Mouse (Mus musculus) bone marrow, adult 2 months (tissue): ENCODE results near the gene Hdac5. TPM values are rescaled to one million over a fixed set of nuclear protein-coding genes. Genes with fewer than 3 reads are reported as not detected.

Experiments
- H3K27ac ChIP-seq: fragments of 200-500 bp; 2 replicates; pipeline ENCODE4 v1.5.1; 2012; ENCODE audit warnings: low read depth, mild to moderate bottlenecking, control low read depth, inconsistent platforms, low read length; ENCODE audit not compliant: control insufficient read depth, poor library complexity, insufficient read depth
- H3K4me1 ChIP-seq: fragments of 200-500 bp; 2 replicates; pipeline ENCODE4 v1.6.1; 2011; ENCODE audit warnings: low read length; ENCODE audit not compliant: control insufficient read depth, insufficient read depth
- H3K4me3 ChIP-seq: fragments of 200-500 bp; replicated peaks from 2 replicates; pipeline ENCODE3; 2011; ENCODE audit warnings: mild to moderate bottlenecking, low read depth, low read length, control low read depth; ENCODE audit not compliant: control insufficient read depth
- CTCF ChIP-seq: fragments of 200-500 bp; IDR thresholded peaks from 2 replicates; pipeline ENCODE4 v1.5.1; 2011; ENCODE audit warnings: low read length, control low read depth; ENCODE audit not compliant: control insufficient read depth, insufficient read depth
- POLR2A ChIP-seq: fragments of 200-500 bp; IDR thresholded peaks from 2 replicates; pipeline ENCODE4 v1.6.1; 2011; ENCODE audit warnings: low read depth, mild to moderate bottlenecking, control low read depth, low read length, borderline replicate concordance; ENCODE audit not compliant: control insufficient read depth
- WGBS: fragments of 180-500 bp; shearing (Covaris S2); methylation state at CpG from one replicate; pipeline ENCODE4 v1.1.7; 2018; 5-methylcytosine and 5-hydroxymethylcytosine counted together
- polyA plus RNA-seq: library from polyadenylated mRNA; stranded (reverse); fragments of >200 nt; gene quantifications from 2 replicates; pipeline ENCODE4 v1.2.4, GENCODE M21; 2011; ENCODE audit warnings: low replicate concordance; ENCODE audit not compliant: missing spikeins, insufficient read depth, insufficient read length

Gene Hdac5
- polyA plus RNA-seq, 1 experiment: 89.1 TPM

- TF ChIP-seq POLR2A (no peak), CTCF (no peak)
- WGBS: 82% methylated on average over 1 of the region's 1 CpGs
- Histone ChIP-seq H3K27ac (no peak overlapping the region), H3K4me1 (no peaks in the 10 kb centered on the region; the same call in 1 of the 2 replicates), H3K4me3 (no peak overlapping the region)
Measured at GRCm38 (mm10) chr11:102186235-102186634, 43.7 kb downstream of the Hdac5 start.

GRCm38 (mm10) chr11:102185677-102186076 is 44.3 kb downstream of the Hdac5 start:
- TF ChIP-seq POLR2A (no peak), CTCF (no peak)
- Histone ChIP-seq H3K4me1 (no peaks in the 10 kb centered on the region; the same call in 1 of the 2 replicates), H3K27ac (no peak overlapping the region), H3K4me3 (no peak overlapping the region)
- WGBS: 40% methylated on average over 3 of the region's 3 CpGs

- TF ChIP-seq CTCF: no peak
- TF ChIP-seq POLR2A: peak; percentile 71; the same call in 1 of the 2 replicates
- under 1% methylated on average over 70 of the region's 70 CpGs for WGBS
- Histone ChIP-seq H3K4me3 (peak within 1 kb of the TSS; percentile 93), H3K4me1 (no peaks in the 10 kb centered on the region; the same call in 1 of the 2 replicates), H3K27ac (peak within 1 kb of the TSS; percentile 89)
Measured at GRCm38 (mm10) chr11:102184646-102185495, 45.1 kb downstream of the Hdac5 start, which contains the start of gene Lsm12. Gene Lsm12, minus strand, starts transcription at chr11:102185296.

GRCm38 (mm10) chr11:102184253-102184645 is 45.7 kb downstream of the Hdac5 start:
- Histone ChIP-seq H3K27ac (peak overlapping the region; percentile 28; the same call in 1 of the 2 replicates), H3K4me1 (no peaks in the 10 kb centered on the region; the same call in 1 of the 2 replicates), H3K4me3 (peak overlapping the region; percentile 93)
- 2% methylated on average over 7 of the region's 7 CpGs for WGBS
- TF ChIP-seq CTCF (no peak), POLR2A (no peak)

- TF ChIP-seq POLR2A (no peak), CTCF (no peak)
- no peak overlapping the region for H3K4me3 ChIP-seq
- no peaks in the 10 kb centered on the region for H3K4me1 ChIP-seq
- no peak overlapping the region for H3K27ac ChIP-seq
Measured at GRCm38 (mm10) chr11:102179836-102180235, 50.1 kb downstream of the Hdac5 start.

GRCm38 (mm10) chr11:102168689-102169088 is 61.3 kb downstream of the Hdac5 start:
- Histone ChIP-seq H3K4me3 (no peak overlapping the region), H3K4me1 (no peaks in the 10 kb centered on the region), H3K27ac (no peak overlapping the region)
- WGBS: 57% methylated on average over 5 of the region's 5 CpGs
- TF ChIP-seq POLR2A (no peak), CTCF (no peak)

GRCm38 (mm10) chr11:102167539-102167938 is 62.4 kb downstream of the Hdac5 start:
- Histone ChIP-seq H3K4me3 (no peak overlapping the region), H3K27ac (no peak overlapping the region), H3K4me1 (no peaks in the 10 kb centered on the region)
- WGBS: 88% methylated on average over 5 of the region's 5 CpGs
- TF ChIP-seq CTCF: no peak

GRCm38 (mm10) chr11:102165971-102166722 is 63.8 kb downstream of the Hdac5 start:
- TF ChIP-seq CTCF: no peak
- TF ChIP-seq POLR2A: no peak
- WGBS: 76% methylated on average over 6 of the region's 6 CpGs
- Histone ChIP-seq H3K4me1 (no peaks in the 10 kb centered on the region), H3K4me3 (no peak overlapping the region), H3K27ac (no peak overlapping the region)
